In the genomic region with DNA sequence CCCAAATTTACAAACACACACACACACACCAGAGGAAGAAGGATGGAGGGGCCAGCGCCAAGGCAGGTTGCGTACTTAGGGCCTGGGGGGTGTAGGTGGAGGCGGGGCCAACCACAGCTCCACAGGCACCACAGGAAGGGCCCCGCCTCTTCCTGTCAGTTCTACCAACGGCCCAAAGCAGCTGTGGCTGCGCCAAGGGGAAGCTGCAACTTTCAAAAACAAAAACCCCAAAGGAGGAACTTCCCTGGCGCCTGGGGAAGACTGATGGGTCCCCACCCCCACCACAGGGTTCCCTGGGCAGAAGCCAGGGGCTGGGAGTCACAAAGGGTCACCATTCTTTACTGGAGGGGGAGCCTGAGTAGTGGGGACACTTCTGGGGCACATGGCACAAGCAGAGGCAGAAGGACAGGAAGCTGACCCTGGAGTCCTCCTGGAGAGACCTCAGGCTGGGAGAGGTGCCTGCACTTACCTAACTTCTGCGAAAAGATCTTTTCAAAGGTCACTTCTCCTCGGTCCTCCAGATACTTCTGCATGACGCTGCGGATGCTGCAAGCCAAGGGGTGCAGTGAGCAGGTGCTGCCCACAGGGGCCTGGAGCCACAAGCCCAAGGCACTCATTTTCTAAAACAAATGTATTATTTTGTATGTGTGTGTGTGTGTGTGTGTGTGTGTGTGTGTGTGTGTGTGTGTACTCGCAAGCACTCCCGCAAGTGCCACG, we compare ENCODE assay signal across 8 mouse cellular contexts. TPM values are rescaled to one million over a fixed set of nuclear protein-coding genes. Genes with fewer than 3 reads are reported as not detected.
A peak's percentile ranks its signal among the peaks of the same experiment; 100 is the strongest.
DNase-seq lines count a peak whose midpoint lies in the region; ATAC-seq and TF ChIP-seq lines count a peak whose summit lies in the region.

No protein-coding gene starts in this region.

- no peak; the same call in 1 of the 2 replicates for TF ChIP-seq CTCF in left cerebral cortex, adult 2 months (IDR thresholded peaks at IDR 0.05)

- peaks cover 19% of the 10 kb centered on the region for H3K4me1 ChIP-seq in liver, embryonic 16.5 days (ENCODE audit: control insufficient read depth, low read depth, low read length)

- H3K27me3 ChIP-seq in liver, embryonic 16.5 days (ENCODE audit: control insufficient read depth, insufficient read depth, low read depth, low read length), result no peaks in the 10 kb centered on the region

- intact Hi-C loops in left cerebral cortex, adult 2 months (cut with DNase I), result no loop called here

- no peaks in the 10 kb centered on the region for H3K9me3 ChIP-seq in liver, embryonic 16.5 days (replicated peaks; ENCODE audit: control insufficient read depth, low read length)

- H3K27ac ChIP-seq in left cerebral cortex, adult 2 months, result 0 out of 2 replicates have a peak overlapping the region, but pooled peaks have one; percentile 8
- peak overlapping the region; percentile 58 for H3K27ac ChIP-seq in liver, embryonic 16.5 days (ENCODE audit: low read length)

- WGBS in liver, embryonic 16.5 days (ENCODE audit: insufficient replicate concordance), result 25% methylated on average over 14 of the region's 14 CpGs

- DNase-seq in left cerebral cortex, adult 2 months (ENCODE audit: extremely low spot score in 1 of 2, low spot score in 2 of 2), result no peak
- no peak for DNase-seq in left cerebral cortex, adult 8-10 months (ENCODE audit: low spot score in 2 of 2)
- DNase-seq in induced T-regulatory cell, adult 2 months (ENCODE audit: low read depth), result peak; percentile 85
- DNase-seq in spleen, postnatal 14 days (ENCODE audit: low spot score in 2 of 2), result peak; percentile 58 to 66
- DNase-seq in frontal cortex, postnatal 25 days (ENCODE audit: low spot score in 2 of 2), result no peak
- DNase-seq in urinary bladder, postnatal 25 days (ENCODE audit: low spot score), result no peak

- H3K4me2 ChIP-seq in liver, embryonic 16.5 days (ENCODE audit: low read depth, low read length), result 0 out of 2 replicates have a peak overlapping the region, but pooled peaks have one; percentile 17

- H3K36me3 ChIP-seq in liver, embryonic 16.5 days (ENCODE audit: control insufficient read depth, insufficient read depth), result peaks cover 24% of the 10 kb centered on the region

- peak; percentile 87 for ATAC-seq in common myeloid progenitor, adult 5-6 weeks (replicated peaks; ENCODE audit: low read depth, poor library complexity, severe bottlenecking)
- ATAC-seq in liver, embryonic 16.5 days (ENCODE audit: low read depth), result peak; percentile 65

- H3K4me3 ChIP-seq in left cerebral cortex, adult 2 months, result no peak overlapping the region
- H3K4me3 ChIP-seq in liver, embryonic 16.5 days (ENCODE audit: low read depth, low read length), result no peak overlapping the region

- H3K9ac ChIP-seq in liver, embryonic 16.5 days (ENCODE audit: low read depth, low read length), result no peak overlapping the region

RNA-seq across cellular contexts. Expression of a gene that starts 11.5 kb away (rescaled TPM):
- total RNA-seq in left cerebral cortex, adult 2 months (2021), result 100 to 1,000 TPM; 236 to 248 TPM
- 100 to 1,000 TPM; 191 to 210 (median 203) TPM for total RNA-seq in left cerebral cortex, adult 8-10 months (2022)
- 186 and 204 TPM in 2 replicates for total RNA-seq in common myeloid progenitor, adult 5-6 weeks (2017)
- 7.8 and 9.5 TPM in 2 replicates for polyA plus RNA-seq in liver, embryonic 16.5 days (2015; fragmentation: Nextera tagmentation; extraction: Ambion mirVana)

RNA-seq across cellular contexts. Expression of a gene that starts 11.6 kb away (rescaled TPM):
- 10 to 100 TPM; 68.7 to 75.0 TPM for total RNA-seq in left cerebral cortex, adult 2 months (2021)
- total RNA-seq in left cerebral cortex, adult 8-10 months (2022), result 10 to 100 TPM; 60.1 to 72.5 (median 69.0) TPM
- 0.58 and 3.7 TPM in 2 replicates for total RNA-seq in common myeloid progenitor, adult 5-6 weeks (2017)
- 1.1 and 1.2 TPM in 2 replicates for polyA plus RNA-seq in liver, embryonic 16.5 days (2015; fragmentation: Nextera tagmentation; extraction: Ambion mirVana)

RNA-seq across cellular contexts. Expression of a gene that starts 25.6 kb away (rescaled TPM):
- total RNA-seq in left cerebral cortex, adult 2 months (2021), result 10 to 100 TPM; 60.9 to 72.6 TPM
- 10 to 100 TPM; 40.6 to 55.7 (median 51.5) TPM for total RNA-seq in left cerebral cortex, adult 8-10 months (2022)
- total RNA-seq in common myeloid progenitor, adult 5-6 weeks (2017), result 13.6 and 22.7 TPM in 2 replicates
- polyA plus RNA-seq in liver, embryonic 16.5 days (2015; fragmentation: Nextera tagmentation; extraction: Ambion mirVana), result 2.1 TPM in 2 replicates

Comparison
In these comparisons a context has a peak if more than half of its experiments do, and no peak if none do; other contexts are left out.
1. DNase-seq: peak in induced T-regulatory cell, adult 2 months (single experiment) and spleen, postnatal 14 days (2 of 2); none in left cerebral cortex, adult 2 months (0 of 2), left cerebral cortex, adult 8-10 months (0 of 2), frontal cortex, postnatal 25 days (0 of 2) and urinary bladder, postnatal 25 days (single experiment).
2. RNA of a gene that starts 11.6 kb away (total RNA-seq): 68.7 to 75.0 TPM in left cerebral cortex, adult 2 months and 60.1 to 72.5 TPM in left cerebral cortex, adult 8-10 months; 0.58 to 3.7 TPM in common myeloid progenitor, adult 5-6 weeks; every median in the first group is over 10 times any median in the second.